Mouse (Mus musculus) urinary bladder, postnatal 14 days (tissue): Measurements from ENCODE around the gene Rccd1.
A peak's percentile ranks its signal among the peaks of the same experiment; 100 is the strongest.

ENCODE experiments used
- DNase-seq: peaks from one replicate; pipeline ENCODE4 v3.0.0; 2021; ENCODE audit warnings: low spot score

Gene Rccd1

GRCm38 (mm10) chr7:80324043-80324815, at the start of gene Rccd1:
Gene Rccd1 (minus strand): TSS chr7:80324454.
- DNase-seq, result peak; percentile 95

- DNase-seq, result no peak
These were observed 49.6 kb upstream of the Rccd1 start for GRCm38 (mm10) chr7:80373850-80374249.

GRCm38 (mm10) chr7:80373352-80373751, 49.1 kb upstream of the Rccd1 start:
- DNase-seq, result no peak

- no peak for DNase-seq
These were observed 48.4 kb upstream of the Rccd1 start for GRCm38 (mm10) chr7:80372667-80373066.

GRCm38 (mm10) chr7:80372166-80372565, 47.9 kb upstream of the Rccd1 start:
- DNase-seq, result no peak

- peak; percentile 66 for DNase-seq
These were observed 46.9 kb upstream of the Rccd1 start, which contains the start of gene Man2a2 for GRCm38 (mm10) chr7:80371041-80371751. Gene Man2a2 (minus strand): TSS chr7:80371375.

GRCm38 (mm10) chr7:80370649-80371040, 46.4 kb upstream of the Rccd1 start:
- DNase-seq, result peak; percentile 84

GRCm38 (mm10) chr7:80369967-80370431, 45.7 kb upstream of the Rccd1 start:
- no peak for DNase-seq

GRCm38 (mm10) chr7:80369461-80369860, 45.2 kb upstream of the Rccd1 start:
- DNase-seq, result no peak

- no peak for DNase-seq
These were observed 44.6 kb upstream of the Rccd1 start for GRCm38 (mm10) chr7:80368635-80369421.

GRCm38 (mm10) chr7:80368009-80368408, 43.8 kb upstream of the Rccd1 start:
- DNase-seq, result no peak

- no peak for DNase-seq
These were observed 43.0 kb upstream of the Rccd1 start for GRCm38 (mm10) chr7:80367232-80367631.

GRCm38 (mm10) chr7:80365759-80366158, 41.5 kb upstream of the Rccd1 start:
- DNase-seq, result no peak

- DNase-seq, result no peak
These were observed 36.2 kb upstream of the Rccd1 start for GRCm38 (mm10) chr7:80360435-80360834.

- DNase-seq, result no peak
These were observed 33.8 kb upstream of the Rccd1 start for GRCm38 (mm10) chr7:80358039-80358438.

- no peak for DNase-seq
These were observed 32.9 kb upstream of the Rccd1 start for GRCm38 (mm10) chr7:80357156-80357555.

GRCm38 (mm10) chr7:80356351-80356750, 32.1 kb upstream of the Rccd1 start:
- no peak for DNase-seq

- DNase-seq, result no peak
These were observed 28.7 kb upstream of the Rccd1 start for GRCm38 (mm10) chr7:80352920-80353319.

GRCm38 (mm10) chr7:80350808-80351207, 26.6 kb upstream of the Rccd1 start:
- DNase-seq, result no peak

- no peak for DNase-seq
These were observed 23.7 kb upstream of the Rccd1 start for GRCm38 (mm10) chr7:80347670-80348586.

GRCm38 (mm10) chr7:80346830-80347229, 22.6 kb upstream of the Rccd1 start:
- DNase-seq, result no peak
